Mouse (Mus musculus) gastrocnemius, adult 2 months (tissue): ENCODE measurements around the gene Kcnk15. TPM values are rescaled to one million over a fixed set of nuclear protein-coding genes. Genes with fewer than 3 reads are reported as not detected.

Experiments
- DNase-seq: peaks from one replicate; pipeline ENCODE4 v3.0.0; 2022
- H3K27ac ChIP-seq: fragments of 200-600 bp; 2 replicates; pipeline ENCODE4 v1.8.1; 2022; ENCODE audit warnings: mild to moderate bottlenecking
- H3K4me3 ChIP-seq: fragments of 200-600 bp; 2 replicates; pipeline ENCODE4 v1.8.1; 2022; ENCODE audit warnings: mild to moderate bottlenecking, moderate library complexity
- CTCF ChIP-seq: fragments of 200-600 bp; IDR thresholded peaks from 2 replicates; pipeline ENCODE4 v1.8.1; 2022; ENCODE audit warnings: antibody characterized with exemption, mild to moderate bottlenecking, moderate library complexity
- intact Hi-C: fragments of 180-260 bp; cut with DNase I; formaldehyde crosslinking; loops from one replicate; pipeline ENCODE4 v1.15.1; 2025
- total RNA-seq, 2 experiments: library from RNA; stranded (reverse); gene quantifications; 2 replicates each; pipeline ENCODE4 v1.2.3; 2021

Gene Kcnk15
- total RNA-seq, 2 experiments from 2014 or later, result not detected

GRCm38 (mm10) chr2:163839519-163839918 lies 13.9 kb upstream of the Kcnk15 start:
- peak; percentile 46 for DNase-seq
- no peak for TF ChIP-seq CTCF
- intact Hi-C loops, result loop anchor here (10.0 kb wide), 1 partner anchor 55 kb away; no protein-coding TSS in a partner anchor
- Histone ChIP-seq H3K4me3 (no peak overlapping the region), H3K27ac (no peak overlapping the region)

- no peak overlapping the region for H3K27ac ChIP-seq
- intact Hi-C loops, result no loop called here
- H3K4me3 ChIP-seq, result no peak overlapping the region
- TF ChIP-seq CTCF, result no peak
- no peak for DNase-seq
Measured at GRCm38 (mm10) chr2:163842043-163842442, 11.4 kb upstream of the Kcnk15 start.

- peak; percentile 9 for DNase-seq
- no peak overlapping the region for H3K4me3 ChIP-seq
- no peak overlapping the region for H3K27ac ChIP-seq
- TF ChIP-seq CTCF, result no peak
- intact Hi-C loops, result loop anchor here (5.0 kb wide), 1 partner anchor 110 kb away; no protein-coding TSS in a partner anchor
Measured at GRCm38 (mm10) chr2:163857233-163857632, 3.8 kb downstream of the Kcnk15 start.

GRCm38 (mm10) chr2:163858254-163858947 lies 5.0 kb downstream of the Kcnk15 start:
- TF ChIP-seq CTCF, result peak; percentile 88
- Histone ChIP-seq H3K27ac (no peak overlapping the region), H3K4me3 (peak overlapping the region; percentile 33)
- intact Hi-C loops, result loop anchor here (1.0 to 5.0 kb wide), 3 partner anchors 64 to 109 kb away; no protein-coding TSS in a partner anchor
- DNase-seq, result peak; percentile 53

GRCm38 (mm10) chr2:163865311-163865710 lies 11.9 kb downstream of the Kcnk15 start:
- no peak for DNase-seq
- Histone ChIP-seq H3K4me3 (no peak overlapping the region), H3K27ac (no peak overlapping the region)
- no peak for TF ChIP-seq CTCF
- intact Hi-C loops, result no loop called here

- DNase-seq, result no peak
- intact Hi-C loops, result no loop called here
Measured at GRCm38 (mm10) chr2:163866061-163866460, 12.6 kb downstream of the Kcnk15 start.

GRCm38 (mm10) chr2:163869783-163870182 lies 16.3 kb downstream of the Kcnk15 start:
- intact Hi-C loops, result no loop called here
- Histone ChIP-seq H3K27ac (no peak overlapping the region), H3K4me3 (no peak overlapping the region)
- no peak for TF ChIP-seq CTCF
- DNase-seq, result no peak

More at GRCm38 (mm10) chr2:163866061-163866460, 12.6 kb downstream of the Kcnk15 start:
- Histone ChIP-seq H3K4me3 (no peak overlapping the region), H3K27ac (no peak overlapping the region)
- TF ChIP-seq CTCF, result no peak

- Histone ChIP-seq H3K4me3 (no peak overlapping the region), H3K27ac (no peak overlapping the region)
- intact Hi-C loops, result no loop called here
- no peak for DNase-seq
- TF ChIP-seq CTCF, result no peak
Measured at GRCm38 (mm10) chr2:163871266-163871665, 17.8 kb downstream of the Kcnk15 start.

GRCm38 (mm10) chr2:163871906-163872305 lies 18.5 kb downstream of the Kcnk15 start:
- TF ChIP-seq CTCF, result no peak
- Histone ChIP-seq H3K27ac (no peak overlapping the region), H3K4me3 (no peak overlapping the region)
- DNase-seq, result no peak
- intact Hi-C loops, result no loop called here

- no peak overlapping the region for H3K27ac ChIP-seq
- intact Hi-C loops, result no loop called here
- no peak overlapping the region for H3K4me3 ChIP-seq
- no peak for TF ChIP-seq CTCF
- no peak for DNase-seq
Measured at GRCm38 (mm10) chr2:163874877-163875276, 21.4 kb downstream of the Kcnk15 start.

GRCm38 (mm10) chr2:163875484-163875883 lies 22.0 kb downstream of the Kcnk15 start:
- DNase-seq, result no peak
- no peak for TF ChIP-seq CTCF
- Histone ChIP-seq H3K27ac (no peak overlapping the region), H3K4me3 (no peak overlapping the region)
- intact Hi-C loops, result no loop called here

GRCm38 (mm10) chr2:163876830-163877498 lies 23.5 kb downstream of the Kcnk15 start:
- Histone ChIP-seq H3K4me3 (no peak overlapping the region), H3K27ac (no peak overlapping the region)
- intact Hi-C loops, result no loop called here
- no peak for DNase-seq
- TF ChIP-seq CTCF, result no peak

GRCm38 (mm10) chr2:163880891-163881290 lies 27.4 kb downstream of the Kcnk15 start:
- intact Hi-C loops, result no loop called here
- Histone ChIP-seq H3K4me3 (no peak overlapping the region), H3K27ac (no peak overlapping the region)
- peak; percentile 72 for DNase-seq
- TF ChIP-seq CTCF, result no peak
